Mouse (Mus musculus): ENCODE results near the gene Calhm4. TPM values are rescaled to one million over a fixed set of nuclear protein-coding genes. Genes with fewer than 3 reads are reported as not detected.

Calhm4 gene
- polyA plus RNA-seq (2014; fragmentation: Illumina TruSeq; extraction: RNeasy Lipid Tissue Mini Kit (QIAGEN cat#74804); ENCODE audit: low read depth, low replicate concordance): not detected

GRCm38 (mm10) chr10:34044210-34044609 is at the start of gene Calhm4:
Gene Calhm4, minus strand, starts transcription at chr10:34044310.

GRCm38 (mm10) chr10:34037401-34037800 is 6.7 kb downstream of the Calhm4 start, which contains the start of gene Trappc3l:
Gene Trappc3l, plus strand, starts transcription at chr10:34037597.

GRCm38 (mm10) chr10:34019302-34020075 is 24.6 kb downstream of the Calhm4 start, which contains the start of gene Rwdd1:
Gene Rwdd1, minus strand, starts transcription at chr10:34019624.

Other genes with a start within 250 kb of the Calhm4 start
- 1,185 TPM for gene Sult3a1, start 186.6 kb downstream of the Calhm4 start, polyA plus RNA-seq (2014; fragmentation: Illumina TruSeq; extraction: RNeasy Lipid Tissue Mini Kit (QIAGEN cat#74804); ENCODE audit: low read depth, low replicate concordance)
- 2.2 TPM for gene Rsph4a, start 139.2 kb downstream of the Calhm4 start, polyA plus RNA-seq (2014; fragmentation: Illumina TruSeq; extraction: RNeasy Lipid Tissue Mini Kit (QIAGEN cat#74804); ENCODE audit: low read depth, low replicate concordance)
- gene Zup1, start 93.0 kb downstream of the Calhm4 start, polyA plus RNA-seq (2014; fragmentation: Illumina TruSeq; extraction: RNeasy Lipid Tissue Mini Kit (QIAGEN cat#74804); ENCODE audit: low read depth, low replicate concordance): 16.2 TPM
- gene Rwdd1, start 24.7 kb downstream of the Calhm4 start, polyA plus RNA-seq (2014; fragmentation: Illumina TruSeq; extraction: RNeasy Lipid Tissue Mini Kit (QIAGEN cat#74804); ENCODE audit: low read depth, low replicate concordance): 94.8 TPM
- gene Trappc3l, start 6.7 kb downstream of the Calhm4 start, polyA plus RNA-seq (2014; fragmentation: Illumina TruSeq; extraction: RNeasy Lipid Tissue Mini Kit (QIAGEN cat#74804); ENCODE audit: low read depth, low replicate concordance): not detected
- gene Calhm5, start 52.2 kb upstream of the Calhm4 start, polyA plus RNA-seq (2014; fragmentation: Illumina TruSeq; extraction: RNeasy Lipid Tissue Mini Kit (QIAGEN cat#74804); ENCODE audit: low read depth, low replicate concordance): 0.08 TPM
- gene Calhm6, start 83.7 kb upstream of the Calhm4 start, polyA plus RNA-seq (2014; fragmentation: Illumina TruSeq; extraction: RNeasy Lipid Tissue Mini Kit (QIAGEN cat#74804); ENCODE audit: low read depth, low replicate concordance): 2.1 TPM
- gene Dse, start 163.4 kb upstream of the Calhm4 start, polyA plus RNA-seq (2014; fragmentation: Illumina TruSeq; extraction: RNeasy Lipid Tissue Mini Kit (QIAGEN cat#74804); ENCODE audit: low read depth, low replicate concordance): 6.4 TPM
- 23.9 TPM for gene Tspyl1, start 237.9 kb upstream of the Calhm4 start, polyA plus RNA-seq (2014; fragmentation: Illumina TruSeq; extraction: RNeasy Lipid Tissue Mini Kit (QIAGEN cat#74804); ENCODE audit: low read depth, low replicate concordance)